In the genomic region with DNA sequence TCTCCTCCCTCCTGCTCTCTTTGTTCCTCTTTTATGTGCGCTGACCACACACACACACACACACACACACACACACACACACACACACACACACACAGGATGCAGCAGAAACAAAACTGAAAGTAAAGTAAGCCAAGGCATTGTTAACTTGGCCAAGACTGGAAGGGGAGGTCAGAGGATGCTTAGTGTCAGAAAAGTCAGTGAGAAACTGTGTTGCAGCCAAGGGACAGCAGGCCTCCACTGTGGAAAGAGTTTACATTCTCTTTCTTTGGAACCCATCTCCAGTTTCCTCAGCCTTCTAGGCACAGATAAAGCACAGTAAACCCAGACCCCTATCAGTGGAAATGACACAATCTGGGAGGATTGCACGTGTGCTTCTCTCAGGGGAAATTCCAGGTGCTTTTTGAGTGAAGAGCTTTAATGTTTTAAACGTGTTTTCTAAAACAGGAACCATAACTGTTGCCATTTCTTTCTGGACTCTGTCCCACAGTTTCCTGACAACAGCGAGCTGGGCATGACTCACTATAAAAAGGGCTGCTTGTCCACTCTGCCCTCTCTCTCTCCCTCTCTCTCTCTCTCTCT, we compare ENCODE assay signal across 8 mouse cellular contexts. TPM values are rescaled to one million over a fixed set of nuclear protein-coding genes. Genes with fewer than 3 reads are reported as not detected.
DNase-seq lines count a peak whose midpoint lies in the region; ATAC-seq and TF ChIP-seq lines count a peak whose summit lies in the region.
"Not testable (repeated sequence)": the region's sequence is repeated elsewhere in the genome, so short reads cannot be mapped to it uniquely, and the experiment has no call there.

No protein-coding gene starts in this region.

- 3% methylated on average over 4 of the region's 4 CpGs for WGBS in bone marrow, adult 2 months
- WGBS in lung, embryonic 14.5 days: 8% methylated on average over 4 of the region's 4 CpGs
- 11% methylated on average over 4 of the region's 4 CpGs for WGBS in stomach, embryonic 16.5 days

- H3K9me3 ChIP-seq in lung, embryonic 14.5 days (ENCODE audit: low read depth, low read length); stomach, embryonic 16.5 days (replicated peaks; ENCODE audit: control insufficient read depth, low read length): not testable (repeated sequence)

- H3K4me3 ChIP-seq in bone marrow, adult 2 months (replicated peaks; ENCODE audit: control insufficient read depth, low read depth, low read length): peak overlapping the region; percentile 6
- not testable (repeated sequence) for H3K4me3 ChIP-seq in lung, embryonic 14.5 days (ENCODE audit: low read depth, low read length); stomach, embryonic 16.5 days (replicated peaks; ENCODE audit: low read length)

- peak; percentile 88 to 91 for DNase-seq in B cell, adult 2 months
- peak; percentile 22 for DNase-seq in gastrocnemius, postnatal 14 days
- peak; percentile 57 for DNase-seq in heart, postnatal 4 days
- peak; percentile 81 for DNase-seq in kidney, postnatal 14 days
- DNase-seq in lung, embryonic 14.5 days: peak; percentile 47

- H3K9ac ChIP-seq in lung, embryonic 14.5 days; stomach, embryonic 16.5 days (ENCODE audit: low read length): not testable (repeated sequence)

- H3K27me3 ChIP-seq in lung, embryonic 14.5 days (ENCODE audit: insufficient read depth, low read length); stomach, embryonic 16.5 days (ENCODE audit: control insufficient read depth, insufficient read depth, low read length): not testable (repeated sequence)

- not testable (repeated sequence) for H3K36me3 ChIP-seq in lung, embryonic 14.5 days (ENCODE audit: insufficient read depth); stomach, embryonic 16.5 days (ENCODE audit: control insufficient read depth, insufficient read depth, low read length)

- H3K4me2 ChIP-seq in lung, embryonic 14.5 days: not testable (repeated sequence)
- peak overlapping the region; percentile 21; the same call in 1 of the 2 replicates for H3K4me2 ChIP-seq in stomach, embryonic 16.5 days (ENCODE audit: low read depth, low read length)

- H3K4me1 ChIP-seq in bone marrow, adult 2 months (ENCODE audit: control insufficient read depth, insufficient read depth, low read length); lung, embryonic 14.5 days (ENCODE audit: insufficient read depth); stomach, embryonic 16.5 days (ENCODE audit: control insufficient read depth, insufficient read depth, low read length): not testable (repeated sequence)

- TF ChIP-seq CTCF in bone marrow, adult 2 months (IDR thresholded peaks at IDR 0.05; ENCODE audit: control insufficient read depth, insufficient read depth, low read length); lung, embryonic 14.5 days (IDR thresholded peaks at IDR 0.05; ENCODE audit: low read depth): not testable (repeated sequence)

- H3K27ac ChIP-seq in bone marrow, adult 2 months (ENCODE audit: control insufficient read depth, insufficient read depth, low read depth, low read length, poor library complexity): peak overlapping the region; percentile 72
- H3K27ac ChIP-seq in lung, embryonic 14.5 days (ENCODE audit: low read depth): peak overlapping the region; percentile 36; the same call in 1 of the 2 replicates
- H3K27ac ChIP-seq in stomach, embryonic 16.5 days (ENCODE audit: low read length): peak overlapping the region; percentile 55

- peak; percentile 77 for ATAC-seq in lung, embryonic 14.5 days (ENCODE audit: insufficient read depth)
- ATAC-seq in neutrophil, adult 5-6 weeks (ENCODE audit: extremely low read depth, insufficient number of reproducible peaks, low FRiP score, poor library complexity, severe bottlenecking): peak; percentile 83
- ATAC-seq in stomach, embryonic 16.5 days (ENCODE audit: insufficient read depth, low FRiP score): peak; percentile 82

- TF ChIP-seq POLR2A in bone marrow, adult 2 months (IDR thresholded peaks at IDR 0.05; ENCODE audit: borderline replicate concordance, control insufficient read depth, low read depth, low read length): not testable (repeated sequence)

- intact Hi-C loops in gastrocnemius, postnatal 14 days (cut with DNase I; ENCODE audit: low total_unique reads): not testable (repeated sequence)

RNA-seq across cellular contexts. Expression of a gene that starts 29.0 kb away (rescaled TPM):
- 10.5 and 14.5 TPM in 2 replicates for polyA plus RNA-seq in bone marrow, adult 2 months (2011; ENCODE audit: insufficient read depth, insufficient read length, low replicate concordance, missing spikeins)
- 1 to 10 TPM; 3.7 to 4.0 TPM for total RNA-seq in gastrocnemius, postnatal 14 days (2021)
- 1 to 10 TPM; 8.5 to 9.1 TPM for total RNA-seq in heart, postnatal 4 days (2021)
- polyA plus RNA-seq in lung, embryonic 14.5 days (2014; fragmentation: Nextera tagmentation; extraction: Ambion mirVana): 2.6 and 2.7 TPM in 2 replicates
- 155 and 177 TPM in 2 replicates for total RNA-seq in neutrophil, adult 5-6 weeks (2017)
- polyA plus RNA-seq in stomach, embryonic 16.5 days (2015; fragmentation: Nextera tagmentation; extraction: Ambion mirVana): 3.3 and 3.5 TPM in 2 replicates

RNA-seq across cellular contexts. Expression of a gene that starts 29.0 kb away (rescaled TPM):
- polyA plus RNA-seq in bone marrow, adult 2 months (2011; ENCODE audit: insufficient read depth, insufficient read length, low replicate concordance, missing spikeins): 5.5 and 11.3 TPM in 2 replicates
- total RNA-seq in gastrocnemius, postnatal 14 days (2021): not detected
- total RNA-seq in heart, postnatal 4 days (2021): under 1 TPM; 0.43 to 0.50 TPM
- polyA plus RNA-seq in lung, embryonic 14.5 days (2014; fragmentation: Nextera tagmentation; extraction: Ambion mirVana): 0.24 and 0.34 TPM in 2 replicates
- 8.8 and 14.4 TPM in 2 replicates for total RNA-seq in neutrophil, adult 5-6 weeks (2017)
- polyA plus RNA-seq in stomach, embryonic 16.5 days (2015; fragmentation: Nextera tagmentation; extraction: Ambion mirVana): 1.0 and 1.5 TPM in 2 replicates

RNA-seq across cellular contexts. Expression of a gene that starts 29.0 kb away (rescaled TPM):
- 3.6 and 4.6 TPM in 2 replicates for polyA plus RNA-seq in bone marrow, adult 2 months (2011; ENCODE audit: insufficient read depth, insufficient read length, low replicate concordance, missing spikeins)
- 1 to 10 TPM; 1.3 to 1.8 TPM for total RNA-seq in gastrocnemius, postnatal 14 days (2021)
- total RNA-seq in heart, postnatal 4 days (2021): 1 to 10 TPM; 4.6 to 7.1 TPM
- 0.66 and 1.2 TPM in 2 replicates for polyA plus RNA-seq in lung, embryonic 14.5 days (2014; fragmentation: Nextera tagmentation; extraction: Ambion mirVana)
- 39.9 and 50.6 TPM in 2 replicates for total RNA-seq in neutrophil, adult 5-6 weeks (2017)
- 1.1 TPM in 2 replicates for polyA plus RNA-seq in stomach, embryonic 16.5 days (2015; fragmentation: Nextera tagmentation; extraction: Ambion mirVana)

Comparison
In these comparisons a context has a peak if more than half of its experiments do, and no peak if none do; other contexts are left out.
1. DNase-seq: peak in every context shown above with its lines; median percentile 90 in B cell, adult 2 months; 81 in kidney, postnatal 14 days; 57 in heart, postnatal 4 days; 47 in lung, embryonic 14.5 days; 22 in gastrocnemius, postnatal 14 days.
2. RNA of a gene that starts 29.0 kb away (total RNA-seq): 155 to 177 TPM in neutrophil, adult 5-6 weeks; 8.5 to 9.1 TPM in heart, postnatal 4 days and 3.7 to 4.0 TPM in gastrocnemius, postnatal 14 days; every median in the first group is over 10 times any median in the second.
3. Peak in every context shown above with its lines, with median percentiles within 50 percentile points of each other: H3K27ac ChIP-seq and ATAC-seq.